Mouse (Mus musculus) testis, adult 2 months (tissue): ENCODE measurements at regions not wholly inside any gene's neighbourhood (a gene's known extent, or its start where the extent isn't known, plus 50 kb on each side); places are given as distances from the start of the nearest gene placed in this dataset.

Experiments
- CTCF ChIP-seq: fragments of 200-500 bp; IDR thresholded peaks from 2 replicates; pipeline ENCODE4 v1.5.1; 2012; ENCODE audit warnings: low read depth, mild to moderate bottlenecking, inconsistent platforms, low read length, moderate library complexity; ENCODE audit not compliant: control insufficient read depth, insufficient read depth, insufficient replicate concordance
- POLR2A ChIP-seq: fragments of 200-500 bp; IDR thresholded peaks from 2 replicates; pipeline ENCODE4 v1.6.1; 2012; ENCODE audit warnings: low read depth, mild to moderate bottlenecking, inconsistent platforms, low read length, moderate library complexity; ENCODE audit not compliant: control insufficient read depth

- TF ChIP-seq POLR2A (no peak), CTCF (no peak)
Observed at GRCm38 (mm10) chr6:100355858-100356257, 68.6 kb upstream of the Rybp start.
